Mouse (Mus musculus) CD8-positive naive resting alpha-beta T cell, adult 2 months (primary cell): ENCODE data around the gene Ppil1.
"Not testable (repeated sequence)": the region's sequence is repeated elsewhere in the genome, so short reads cannot be mapped to it uniquely, and the experiment has no call there.

ENCODE experiments used
- DNase-seq, 2 experiments: peaks; one replicate each; pipeline ENCODE4 v3.0.0; 2022; ENCODE audit warnings: low read depth in 2 of 2, low spot score in 2 of 2

Gene Ppil1

DNA sequence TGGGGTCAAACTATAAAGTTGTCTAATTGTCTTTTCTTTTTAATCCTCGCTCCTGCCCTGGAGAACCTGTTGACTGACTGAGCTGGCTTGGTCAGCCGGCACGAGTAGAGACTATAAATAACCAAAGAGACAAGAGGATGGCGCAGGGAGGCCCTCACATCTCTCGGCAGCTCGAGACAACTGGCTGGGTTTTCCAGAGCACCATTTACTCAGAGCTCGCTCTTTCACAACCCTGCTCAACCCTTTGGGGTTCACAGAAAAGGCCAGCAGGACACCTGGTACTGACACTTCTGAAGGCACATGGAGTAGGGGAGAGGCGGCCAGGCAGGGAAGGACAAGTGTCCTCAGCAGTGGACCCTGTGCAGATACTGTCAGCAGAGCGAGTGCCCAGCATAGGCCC lies 10.3 kb downstream of the Ppil1 start:
- DNase-seq = no peak

DNA sequence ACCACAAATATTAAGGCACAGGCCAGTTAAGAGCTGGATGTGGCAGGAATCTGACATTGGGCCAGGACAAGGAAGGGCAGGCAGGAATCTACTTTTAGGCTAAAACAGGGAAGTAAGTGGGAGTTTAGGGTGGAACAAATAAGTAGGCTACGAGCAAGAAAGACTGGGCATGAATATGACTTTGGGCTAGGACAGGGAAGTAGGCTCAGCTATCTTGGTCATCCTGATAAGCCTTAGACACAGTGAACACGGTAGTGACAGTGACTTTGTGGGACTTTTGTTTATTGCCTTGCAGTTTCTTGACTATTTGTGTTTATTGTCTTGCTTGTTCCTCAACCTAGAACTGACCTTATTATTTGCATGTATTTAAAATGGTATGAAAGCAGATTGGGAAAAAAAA lies 10.8 kb downstream of the Ppil1 start:
- no peak for DNase-seq

DNA sequence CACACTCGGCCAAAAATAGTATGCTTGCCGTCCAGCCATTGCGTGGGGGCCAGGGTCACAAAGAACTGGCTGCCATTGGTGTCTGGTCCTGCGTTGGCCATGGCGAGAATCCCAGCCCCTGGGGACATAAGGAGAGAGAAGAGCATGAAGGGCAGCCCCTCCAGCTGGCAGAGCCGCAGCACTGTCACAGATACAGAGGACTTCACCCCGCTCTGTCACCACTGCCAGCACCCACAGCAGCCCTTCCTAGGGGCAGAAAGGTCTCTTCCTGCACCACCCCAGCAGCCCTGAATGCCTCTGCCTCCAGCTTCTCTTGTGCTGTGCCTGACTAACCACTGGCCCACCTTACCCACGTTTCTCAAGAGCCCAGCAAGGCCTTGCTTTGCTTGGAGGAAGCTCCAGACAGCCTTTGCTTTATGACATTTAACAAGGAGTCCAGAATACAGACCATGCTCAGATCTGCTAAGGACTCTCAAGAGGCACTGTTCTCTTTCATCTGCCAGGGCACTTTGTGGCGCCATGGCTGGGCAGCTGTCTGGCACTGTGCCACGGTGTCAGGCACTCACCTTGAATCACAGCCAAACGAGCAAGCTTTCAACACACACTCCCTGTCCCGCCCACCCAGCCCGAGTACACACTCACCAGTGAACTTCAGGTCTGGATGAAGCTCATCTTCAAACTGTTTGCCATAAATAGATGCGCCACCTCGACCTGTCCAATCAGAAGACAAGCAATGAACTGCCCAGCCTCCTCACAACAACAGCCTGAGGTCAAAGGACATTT lies 12.2 kb downstream of the Ppil1 start:
- DNase-seq = no peak

DNA sequence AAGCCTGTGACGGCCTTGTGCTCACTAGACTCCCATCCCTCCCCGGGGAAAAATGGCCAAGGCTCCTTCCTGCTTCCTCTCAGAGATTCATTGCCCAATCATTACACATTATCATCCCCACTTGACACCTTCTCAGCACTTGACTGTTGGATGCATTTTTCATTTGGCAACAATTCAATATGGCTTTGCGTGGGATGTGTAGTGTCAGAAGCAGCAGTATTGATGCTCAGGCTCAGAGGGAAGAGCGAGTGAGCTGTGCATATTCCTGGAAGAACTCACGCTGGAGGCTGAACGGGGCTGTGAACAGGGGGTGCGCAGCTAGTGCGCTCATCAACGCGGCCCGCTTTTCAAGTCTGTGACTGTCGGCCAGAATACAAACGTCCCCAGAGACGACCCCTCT lies 13.0 kb downstream of the Ppil1 start:
- not testable (repeated sequence) for DNase-seq

DNA sequence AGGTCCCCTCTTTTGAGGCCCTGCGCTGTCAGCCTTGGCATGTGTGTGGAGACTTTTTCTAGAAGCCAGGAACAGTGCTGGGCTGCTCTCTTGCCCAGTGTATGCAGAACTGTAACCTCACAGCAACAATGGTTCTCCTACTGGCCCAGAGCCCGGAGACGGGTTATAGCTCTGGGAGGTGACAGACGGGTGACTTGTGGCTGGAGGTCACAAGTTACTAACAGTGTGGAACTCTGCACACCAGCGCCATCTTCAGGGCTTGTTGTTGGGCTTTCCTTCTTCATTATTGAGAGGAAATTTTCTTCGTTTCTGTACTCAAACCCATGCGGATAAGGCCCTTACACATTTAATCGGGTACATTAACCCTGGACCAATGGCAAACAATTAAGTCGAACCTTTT lies 14.5 kb downstream of the Ppil1 start:
- no peak for DNase-seq

DNA sequence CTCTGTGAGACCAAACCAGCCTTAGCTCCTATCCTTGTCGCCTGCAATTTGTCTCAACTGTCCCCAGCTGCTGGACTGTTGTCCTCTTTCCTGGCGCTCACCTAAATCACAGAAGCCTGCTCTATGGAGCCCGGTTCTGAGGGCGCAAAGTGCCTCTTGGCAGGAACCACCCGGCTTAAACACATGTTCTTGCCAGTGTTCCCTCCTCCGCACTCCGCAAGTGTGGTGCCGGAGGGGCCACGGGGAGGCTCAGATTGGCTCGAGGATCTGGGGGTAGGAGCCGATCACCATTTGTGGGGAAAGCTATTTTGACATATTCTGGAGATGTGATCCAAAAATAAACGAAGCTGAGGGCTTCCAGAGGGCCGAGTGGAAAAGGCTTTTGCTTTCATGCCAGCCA lies 16.1 kb downstream of the Ppil1 start:
- no peak for DNase-seq

DNA sequence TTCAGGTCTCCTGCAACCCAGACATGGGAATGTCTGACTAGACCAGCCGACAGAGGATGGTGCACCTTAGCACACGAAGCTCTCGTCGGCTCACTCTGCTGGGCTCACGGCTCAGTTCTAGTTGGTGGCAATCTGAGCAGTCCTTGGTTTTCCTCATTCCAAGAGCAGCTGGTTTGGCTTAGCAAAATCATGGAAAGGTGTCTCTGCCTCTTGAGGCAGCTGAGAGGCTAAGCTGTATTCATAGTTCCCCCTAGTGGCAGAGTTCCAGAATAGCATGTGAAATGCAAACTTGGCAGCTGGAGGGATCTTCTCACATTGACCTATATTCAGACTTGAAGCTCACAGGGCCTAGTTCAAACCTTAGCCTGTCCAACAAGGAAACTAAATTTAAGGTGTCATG lies 17.4 kb downstream of the Ppil1 start:
- peak in 1 of 2 experiments; percentile 25 for DNase-seq

DNA sequence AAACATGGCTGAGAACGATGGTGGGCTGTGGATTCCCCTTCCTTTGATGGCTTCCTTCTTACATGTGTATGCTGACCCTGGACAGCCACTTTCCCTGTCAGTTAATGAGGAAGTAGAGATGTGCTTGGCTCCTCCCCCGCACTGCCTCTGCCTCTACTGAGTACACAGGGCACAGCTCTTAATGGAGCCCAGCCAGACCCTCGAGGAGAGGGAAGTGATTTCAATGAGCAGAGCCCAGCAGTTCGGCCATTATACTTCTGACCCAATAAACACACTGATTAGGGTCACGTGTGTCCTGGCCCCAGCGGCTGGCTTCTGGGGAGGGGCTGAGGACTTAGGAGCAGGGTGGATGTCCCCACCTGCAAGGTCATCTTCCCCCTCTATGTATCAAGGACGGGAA lies 18.3 kb downstream of the Ppil1 start:
- no peak for DNase-seq

DNA sequence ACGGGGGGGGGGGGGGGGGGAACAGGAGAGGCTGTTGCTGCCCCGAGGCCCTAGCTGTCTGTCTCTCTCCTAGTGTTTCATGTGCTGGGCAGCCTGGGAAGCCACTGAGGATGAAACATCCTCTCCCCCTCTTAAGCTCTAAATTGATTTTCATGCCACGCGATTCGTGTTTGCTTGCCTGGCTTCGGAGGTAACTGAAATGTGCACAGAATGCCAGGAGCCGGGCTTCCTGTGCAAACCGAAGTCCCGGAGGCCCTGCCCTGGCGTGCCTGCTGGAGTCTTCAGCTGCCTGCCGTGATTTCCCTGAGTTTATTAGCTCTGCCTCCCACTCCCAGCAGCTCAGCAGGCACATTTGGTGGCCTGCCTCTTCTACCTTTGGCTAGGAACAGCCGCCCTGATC lies 19.1 kb downstream of the Ppil1 start:
- DNase-seq = no peak

DNA sequence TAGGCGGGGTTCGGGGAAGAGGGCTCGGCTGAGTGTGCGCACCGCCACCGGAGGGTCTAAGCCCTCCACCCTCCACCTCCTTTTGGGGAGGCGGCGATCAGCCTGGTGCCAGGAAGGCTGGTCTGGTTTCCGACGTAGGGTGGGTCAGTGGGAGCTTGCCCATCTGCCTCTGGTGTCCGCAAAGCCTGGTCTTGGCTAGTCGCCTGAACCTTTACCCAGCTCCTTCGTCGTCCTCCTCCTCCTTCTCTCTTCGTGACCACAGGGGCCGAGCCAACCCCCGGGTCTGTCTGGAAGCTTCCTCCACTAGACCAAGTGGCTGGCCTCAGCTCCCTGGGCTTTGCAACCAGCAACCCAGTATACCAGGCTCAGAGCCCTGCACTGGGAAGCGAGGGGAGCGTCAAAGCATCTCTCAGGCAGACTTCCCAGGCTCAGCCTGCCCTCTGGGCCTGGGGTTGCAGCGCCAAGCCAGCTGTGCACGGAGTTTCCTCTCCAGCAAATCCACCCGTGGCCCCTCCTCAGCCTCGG lies 25.5 kb downstream of the Ppil1 start:
- DNase-seq = no peak

DNA sequence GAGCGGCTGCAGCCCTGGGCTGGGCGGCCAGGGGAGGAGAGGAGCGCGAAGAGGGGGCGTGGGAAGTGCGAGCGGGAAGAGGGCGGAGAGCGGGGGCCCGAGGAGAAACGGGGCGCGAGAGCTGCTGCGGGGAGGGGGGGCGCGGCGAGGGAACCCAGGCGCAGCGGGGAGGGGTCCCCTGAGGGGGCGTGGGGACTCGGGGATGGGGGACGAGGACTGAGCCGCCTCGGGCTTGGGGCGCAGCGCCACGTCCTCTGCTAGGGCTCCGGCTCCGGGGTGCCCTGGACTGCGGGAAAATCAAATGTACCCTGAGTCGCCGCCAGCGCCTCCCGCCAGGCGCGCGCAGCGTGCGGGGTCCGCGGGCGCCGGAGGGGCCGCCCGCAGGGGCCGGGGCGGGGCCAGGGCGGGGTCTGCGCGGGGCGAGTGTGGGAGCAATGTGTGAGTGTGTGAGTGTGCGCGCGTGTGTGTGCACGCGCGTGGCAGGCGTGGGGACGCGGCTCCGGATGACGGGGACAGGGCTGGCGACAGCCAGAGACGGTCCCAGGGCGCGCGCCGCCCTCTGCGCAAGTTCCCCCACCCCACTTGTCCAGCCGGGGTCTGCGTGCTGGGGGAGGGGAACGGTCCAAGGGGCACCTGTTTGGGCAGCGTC lies 26.1 kb downstream of the Ppil1 start, which contains the start of gene Cpne5:
Cpne5 (minus strand) TSS at position 396 of the 649 bp plus-strand sequence.
- no peak for DNase-seq

DNA sequence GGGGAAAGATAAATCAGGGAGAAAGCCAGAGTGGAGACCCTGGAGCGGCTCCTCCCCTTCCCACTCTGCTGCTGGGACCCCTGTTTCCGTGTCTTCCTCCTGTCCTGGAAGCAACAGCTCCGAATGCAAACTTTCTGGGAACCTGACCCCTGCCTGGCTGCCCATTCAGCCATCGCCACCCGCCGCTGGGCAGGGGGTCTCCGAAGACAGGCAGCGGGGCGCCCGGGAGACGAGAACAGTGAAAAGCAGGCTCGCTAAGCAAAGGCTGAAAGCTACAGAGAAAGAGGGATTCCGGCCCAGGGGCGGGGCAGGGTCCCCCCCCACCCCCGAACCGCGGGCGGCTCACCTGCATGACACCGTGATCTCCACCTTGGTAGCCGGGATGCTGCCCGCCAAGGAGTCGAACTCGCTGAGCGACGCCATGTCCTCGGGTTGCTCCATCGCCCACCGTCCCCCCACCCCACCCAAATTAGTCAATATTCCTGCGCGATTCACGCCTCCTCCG lies 26.7 kb downstream of the Ppil1 start:
- DNase-seq = no peak

DNA sequence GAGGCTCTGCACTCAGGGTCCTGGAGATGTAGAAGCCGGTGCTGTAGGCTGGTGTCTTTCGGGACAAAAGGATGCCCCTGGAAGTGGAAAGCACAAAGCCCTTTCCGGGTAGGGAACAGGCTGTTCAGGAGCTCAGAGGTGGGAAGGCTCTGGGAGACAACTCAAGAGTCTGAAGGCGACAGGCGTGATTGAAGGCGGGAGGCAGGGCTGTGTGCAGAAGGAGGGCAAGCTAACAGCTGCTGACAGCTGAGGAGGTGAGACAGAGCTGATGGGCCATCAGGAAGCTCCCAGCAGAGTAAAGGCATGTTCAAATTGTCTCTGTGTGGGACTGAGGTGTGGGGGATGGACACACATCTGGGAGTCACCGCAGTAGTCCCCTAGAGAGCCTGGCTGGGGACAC lies 27.9 kb downstream of the Ppil1 start:
- DNase-seq = no peak

DNA sequence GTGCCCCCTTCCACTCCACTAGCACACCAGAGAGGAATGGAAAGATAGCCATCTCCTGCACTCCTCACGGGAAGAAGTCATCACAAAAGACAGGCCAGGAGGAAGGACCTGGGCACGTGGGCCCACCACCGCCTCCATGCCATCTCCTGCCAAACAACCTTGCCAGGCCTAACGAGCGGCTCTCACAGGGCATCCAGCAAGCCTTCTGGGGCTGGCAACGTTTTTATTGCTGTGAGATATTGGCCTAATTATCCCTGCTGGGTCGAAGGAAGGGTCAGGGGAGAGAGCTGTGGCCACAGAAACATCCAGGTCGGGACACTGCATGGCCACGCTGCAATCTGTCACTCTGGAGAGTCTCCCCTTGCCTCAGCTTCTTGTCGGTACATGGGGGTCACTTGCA lies 32.9 kb downstream of the Ppil1 start:
- no peak for DNase-seq

DNA sequence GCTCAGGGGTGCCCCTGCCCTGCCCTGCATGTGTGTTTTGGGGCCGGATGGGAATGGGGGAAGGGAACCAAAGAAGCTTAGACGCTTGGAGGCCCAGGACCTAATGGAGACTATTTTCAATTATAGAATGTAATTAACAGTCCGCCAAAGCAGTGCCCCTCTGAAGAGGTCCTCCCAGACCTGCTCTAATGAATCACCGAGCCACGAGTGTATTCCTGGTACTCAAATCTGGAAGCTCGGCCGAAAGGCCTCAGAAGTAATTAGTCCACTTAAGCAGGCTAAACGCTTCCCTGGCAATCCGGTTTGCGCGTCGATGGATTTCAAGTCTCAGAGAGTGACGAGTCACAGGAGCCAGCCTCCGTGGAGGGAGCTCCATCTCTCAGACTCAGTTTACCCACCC lies 43.4 kb downstream of the Ppil1 start:
- DNase-seq = no peak

DNA sequence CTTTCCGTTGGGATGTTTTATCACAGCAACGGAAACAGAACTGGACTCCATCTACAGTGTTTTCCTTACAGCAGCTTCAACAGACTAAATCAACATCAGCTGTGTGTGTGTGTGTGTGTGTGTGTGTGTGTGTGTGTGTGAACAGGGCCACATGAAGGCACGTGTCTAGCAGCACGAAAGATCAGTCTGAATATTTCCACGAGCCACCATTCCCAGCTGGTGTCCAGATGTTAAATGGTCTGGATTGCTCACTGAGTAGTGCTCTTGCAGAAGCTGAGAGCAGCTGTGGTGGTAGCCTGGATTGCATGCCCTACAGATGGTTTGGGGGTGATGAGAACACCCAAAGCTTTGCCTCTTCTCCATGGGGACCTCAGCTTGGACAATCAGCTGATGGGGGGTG lies 46.0 kb downstream of the Ppil1 start:
- no peak for DNase-seq

DNA sequence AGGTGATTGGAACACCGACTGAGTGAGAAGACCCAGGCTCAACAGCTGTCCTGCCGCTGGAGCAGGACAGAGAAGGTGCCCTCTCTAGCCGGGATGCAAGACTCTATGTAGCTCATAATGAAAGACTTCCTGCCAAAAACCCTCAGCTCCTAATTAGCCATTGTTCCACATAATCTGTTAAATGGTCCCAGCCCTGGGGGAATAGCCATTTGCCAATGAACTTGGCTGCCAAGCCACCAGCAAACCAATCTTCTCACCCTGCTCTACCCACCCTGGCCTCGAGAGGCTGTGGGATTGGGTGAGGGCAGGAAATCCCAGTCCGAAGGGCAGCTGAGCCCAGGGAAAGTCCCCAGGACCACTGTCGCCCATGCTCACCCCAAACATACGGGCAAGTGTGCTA lies 47.9 kb downstream of the Ppil1 start:
- DNase-seq = no peak

DNA sequence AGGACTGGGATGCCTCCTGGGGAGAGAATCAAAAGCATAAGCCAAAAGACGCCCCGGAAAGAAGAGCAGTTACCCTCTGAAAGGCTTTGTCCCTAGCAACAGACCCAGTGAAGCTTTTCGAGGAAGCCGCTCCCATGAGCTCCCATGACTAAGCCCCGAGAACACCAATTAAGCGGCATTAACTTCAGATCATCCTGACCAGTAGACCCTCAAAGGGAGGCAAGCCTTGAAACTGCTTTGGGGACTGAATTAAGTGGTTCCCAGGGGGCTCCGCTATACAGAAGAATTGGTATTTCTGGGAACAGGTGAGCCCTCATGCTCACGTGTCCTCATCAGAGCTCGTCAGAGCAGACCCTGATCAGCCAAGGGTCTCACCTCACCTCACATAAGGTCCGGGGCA lies 49.3 kb downstream of the Ppil1 start:
- no peak for DNase-seq

DNA sequence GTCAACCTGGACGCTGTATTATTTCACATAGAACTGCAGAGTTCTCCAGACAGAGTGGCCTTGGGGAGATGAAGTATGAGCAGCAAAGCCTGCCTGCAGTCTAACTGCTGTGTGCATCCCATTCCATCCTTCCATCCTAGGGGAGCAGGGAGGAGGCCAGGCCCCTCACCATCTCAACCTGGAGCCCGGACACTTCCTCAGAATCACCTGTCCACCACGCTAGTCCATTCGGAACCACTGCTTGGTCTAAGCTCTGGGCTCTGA lies 49.9 kb downstream of the Ppil1 start:
- DNase-seq = no peak

DNA sequence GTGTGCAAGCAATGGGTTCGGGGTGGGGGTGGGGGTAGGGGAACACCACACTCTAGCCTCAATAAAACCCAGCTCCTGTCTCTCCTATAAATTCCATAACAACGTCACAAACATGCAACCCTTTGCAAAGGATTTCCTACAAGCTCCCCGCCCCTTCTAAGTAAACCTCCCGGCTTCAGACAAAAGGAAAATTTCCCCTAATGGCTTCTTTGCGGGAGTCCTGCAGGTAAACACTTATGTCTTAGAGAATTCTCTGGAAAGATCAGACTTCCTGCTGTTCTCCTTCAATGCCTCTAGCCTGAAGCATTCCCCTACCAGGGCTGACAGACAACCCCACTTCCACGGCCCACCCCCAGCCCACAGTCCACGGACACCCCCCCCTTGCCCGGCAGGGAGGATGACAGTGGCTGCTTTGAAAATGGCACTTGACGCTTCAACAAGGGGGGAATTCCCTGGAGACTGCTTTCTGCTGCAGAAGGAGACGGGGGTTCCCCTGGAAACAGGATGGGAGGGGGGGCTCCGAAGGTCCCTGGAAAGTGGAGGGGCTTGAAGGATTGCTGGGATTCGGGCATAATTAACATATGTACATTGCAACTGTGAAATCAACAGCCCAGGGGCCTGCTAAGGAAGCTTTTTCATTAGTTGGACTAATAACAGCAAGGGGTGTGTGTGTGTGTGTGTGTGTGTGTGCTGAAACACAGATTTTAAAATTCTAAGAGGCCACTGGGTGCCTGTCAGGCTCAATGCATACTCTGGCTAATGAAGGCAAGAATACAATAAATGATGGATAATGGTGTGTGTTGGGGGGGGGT lies 50.4 kb downstream of the Ppil1 start:
- DNase-seq = no peak

DNA sequence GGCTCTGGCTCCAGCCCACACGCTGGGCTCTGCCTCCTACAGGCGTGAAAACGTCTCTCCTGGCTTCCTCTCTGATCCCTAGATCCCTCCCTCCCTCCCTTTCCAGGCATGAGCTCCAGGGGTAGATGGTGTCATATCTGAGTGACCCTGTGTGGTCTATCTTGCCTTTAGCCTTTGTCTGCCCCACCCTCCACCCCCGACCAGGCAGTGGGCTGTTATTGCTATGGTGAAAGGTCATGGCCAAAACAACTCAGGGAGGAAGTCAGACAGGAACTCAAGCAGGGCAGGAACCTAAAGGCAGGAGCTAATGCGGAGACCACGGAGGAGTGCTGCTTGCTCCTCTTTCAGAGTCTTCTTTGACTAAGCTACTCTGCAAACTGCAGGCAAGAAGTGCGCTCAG lies 52.1 kb downstream of the Ppil1 start:
- DNase-seq = no peak

DNA sequence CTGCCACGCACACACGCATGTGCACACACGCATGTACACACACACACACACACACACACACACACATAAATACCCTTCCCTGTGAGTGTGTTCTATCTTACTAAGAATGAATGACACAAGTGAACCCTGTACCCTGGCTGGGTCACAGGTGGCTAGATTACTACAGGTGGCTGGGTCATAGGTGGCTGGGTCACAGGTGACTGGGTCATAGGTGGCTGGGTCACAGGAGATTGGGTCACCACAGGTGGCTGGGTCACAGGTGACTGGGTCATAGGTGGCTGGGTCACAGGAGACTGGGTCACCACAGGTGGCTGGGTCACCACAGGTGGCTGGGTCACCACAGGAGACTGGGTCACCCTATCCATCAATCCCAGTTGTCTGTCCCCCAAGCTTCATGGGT lies 53.9 kb downstream of the Ppil1 start:
- DNase-seq = no peak
